Mouse (Mus musculus): Measurements from ENCODE around the gene Pnpla2. TPM values are rescaled to one million over a fixed set of nuclear protein-coding genes. Genes with fewer than 3 reads are reported as not detected.

The Pnpla2 gene
- polyA plus RNA-seq, 1 experiment from 2014 or later = 15.2 TPM

- peak; percentile 35 for DNase-seq (ENCODE audit: low spot score)
- H3K4me3 ChIP-seq = peak overlapping the region; percentile 73
- peaks cover 41% of the 10 kb centered on the region for H3K27me3 ChIP-seq (ENCODE audit: low read depth, poor library complexity, severe bottlenecking)
- peak overlapping the region; percentile 87 for H3K27ac ChIP-seq (replicated peaks)
- H3K9me3 ChIP-seq (replicated peaks) = no peaks in the 10 kb centered on the region
- 36% methylated on average over 5 of the region's 5 CpGs for WGBS
- peaks cover 37% of the 10 kb centered on the region for H3K36me3 ChIP-seq
- H3K4me1 ChIP-seq = peaks cover 59% of the 10 kb centered on the region
Observed at GRCm38 (mm10) chr7:141468164-141468521, 13.1 kb downstream of the Pnpla2 start.

DNA sequence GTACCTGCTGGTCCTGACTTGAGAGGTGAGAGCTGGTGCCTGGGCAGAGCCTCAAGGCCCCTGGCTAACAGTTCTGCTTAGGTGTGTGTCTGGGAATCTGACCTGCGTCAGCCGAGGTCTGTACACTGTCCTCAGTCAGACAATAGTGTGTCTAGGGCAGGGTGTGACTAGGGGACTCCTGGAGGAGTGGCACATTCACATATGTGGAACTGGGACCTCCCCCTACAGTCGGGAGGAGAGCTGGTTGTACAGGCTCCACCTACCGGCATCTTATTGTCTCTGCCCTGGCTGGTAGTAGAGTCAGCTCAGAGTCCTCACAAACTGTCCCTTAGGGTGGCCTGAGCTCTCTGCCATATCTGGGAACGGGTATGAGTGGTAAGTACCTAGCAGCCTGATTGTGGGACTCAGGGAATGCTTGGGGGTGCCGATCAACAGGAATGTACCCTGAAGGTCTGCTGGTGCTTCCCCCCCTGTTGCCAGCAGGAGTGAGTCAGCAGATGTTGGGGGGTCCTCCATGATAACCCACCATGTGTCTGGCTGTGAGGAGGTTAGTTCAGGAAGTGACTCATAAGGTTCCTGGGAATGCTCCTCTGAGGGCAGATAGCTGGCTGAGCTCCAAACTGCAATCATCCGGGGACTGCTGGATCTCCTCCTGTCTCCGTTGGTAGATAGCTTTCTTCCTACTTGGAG is 13.7 kb downstream of the Pnpla2 start:
- Histone ChIP-seq H3K27me3 (ENCODE audit: low read depth, poor library complexity, severe bottlenecking) (peaks cover 36% of the 10 kb centered on the region), H3K9me3 (replicated peaks) (no peaks in the 10 kb centered on the region), H3K4me3 (peak overlapping the region; percentile 73), H3K4me1 (peaks cover 64% of the 10 kb centered on the region), H3K27ac (replicated peaks) (peak overlapping the region; percentile 87), H3K36me3 (peaks cover 41% of the 10 kb centered on the region)
- WGBS = 23% methylated on average over 8 of the region's 8 CpGs
- DNase-seq (ENCODE audit: low spot score) = peak; percentile 63

DNA sequence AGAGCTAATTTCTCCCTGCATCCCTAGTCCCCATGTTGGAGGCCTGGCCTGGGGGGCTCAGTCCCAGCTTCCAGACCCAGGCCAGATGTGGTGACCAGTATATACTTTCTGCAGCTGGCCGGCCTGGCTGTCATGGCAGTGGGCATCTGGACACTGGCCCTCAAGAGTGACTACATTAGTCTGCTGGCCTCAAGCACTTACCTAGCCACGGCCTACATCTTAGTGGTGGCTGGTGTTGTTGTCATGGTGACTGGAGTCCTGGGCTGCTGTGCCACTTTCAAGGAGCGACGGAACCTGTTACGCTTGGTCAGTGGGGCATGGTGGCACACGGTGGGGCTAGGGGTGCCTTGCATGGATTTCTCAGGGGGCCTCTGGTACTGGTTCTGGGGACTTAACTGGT is 14.4 kb downstream of the Pnpla2 start:
- Histone ChIP-seq H3K36me3 (peaks cover 41% of the 10 kb centered on the region), H3K4me1 (peaks cover 69% of the 10 kb centered on the region), H3K27ac (replicated peaks) (peak overlapping the region; percentile 87), H3K9me3 (replicated peaks) (no peaks in the 10 kb centered on the region), H3K27me3 (ENCODE audit: low read depth, poor library complexity, severe bottlenecking) (peaks cover 29% of the 10 kb centered on the region), H3K4me3 (peak overlapping the region; percentile 73)
- no peak for DNase-seq (ENCODE audit: low spot score)
- 64% methylated on average over 6 of the region's 6 CpGs for WGBS

- 92% methylated on average over 18 of the region's 18 CpGs for WGBS
- H3K4me1 ChIP-seq = peaks cover 64% of the 10 kb centered on the region
- DNase-seq (ENCODE audit: low spot score) = no peak
- H3K4me3 ChIP-seq = peak overlapping the region; percentile 73; the same call in 1 of the 2 replicates
- H3K27ac ChIP-seq (replicated peaks) = no peak overlapping the region
- H3K27me3 ChIP-seq (ENCODE audit: low read depth, poor library complexity, severe bottlenecking) = peaks cover 22% of the 10 kb centered on the region
- H3K36me3 ChIP-seq = peaks cover 41% of the 10 kb centered on the region
- H3K9me3 ChIP-seq (replicated peaks) = no peaks in the 10 kb centered on the region
Observed at GRCm38 (mm10) chr7:141469901-141470636, 15.1 kb downstream of the Pnpla2 start.

DNA sequence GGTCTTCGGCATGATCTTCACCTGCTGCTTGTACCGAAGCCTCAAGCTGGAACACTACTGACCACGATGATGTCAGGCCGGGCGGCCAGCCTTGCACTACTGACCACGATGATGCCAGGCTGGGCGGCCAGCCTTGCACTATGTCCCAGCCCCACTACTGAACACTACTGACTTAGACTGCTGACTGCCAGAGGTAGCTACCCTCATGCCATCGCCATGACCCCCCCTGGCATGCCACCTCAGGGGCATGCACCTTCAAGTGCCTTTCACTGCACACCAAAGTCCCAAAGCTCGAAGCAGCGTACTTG is 15.6 kb downstream of the Pnpla2 start:
- H3K27ac ChIP-seq (replicated peaks) = no peak overlapping the region
- WGBS = 95% methylated on average over 10 of the region's 10 CpGs
- DNase-seq (ENCODE audit: low spot score) = no peak
- H3K27me3 ChIP-seq (ENCODE audit: low read depth, poor library complexity, severe bottlenecking) = peaks cover 19% of the 10 kb centered on the region
- H3K36me3 ChIP-seq = peaks cover 41% of the 10 kb centered on the region
- no peaks in the 10 kb centered on the region for H3K9me3 ChIP-seq (replicated peaks)
- H3K4me3 ChIP-seq = no peak overlapping the region
- peaks cover 62% of the 10 kb centered on the region for H3K4me1 ChIP-seq

- Histone ChIP-seq H3K27me3 (ENCODE audit: low read depth, poor library complexity, severe bottlenecking) (peaks cover 19% of the 10 kb centered on the region), H3K36me3 (peaks cover 41% of the 10 kb centered on the region), H3K9me3 (replicated peaks) (no peaks in the 10 kb centered on the region), H3K27ac (replicated peaks) (no peak overlapping the region), H3K4me1 (peaks cover 64% of the 10 kb centered on the region), H3K4me3 (no peak overlapping the region)
- no peak for DNase-seq (ENCODE audit: low spot score)
- 88% methylated on average over 1 of the region's 1 CpGs for WGBS
Observed at GRCm38 (mm10) chr7:141471236-141471635, 16.2 kb downstream of the Pnpla2 start.

DNA sequence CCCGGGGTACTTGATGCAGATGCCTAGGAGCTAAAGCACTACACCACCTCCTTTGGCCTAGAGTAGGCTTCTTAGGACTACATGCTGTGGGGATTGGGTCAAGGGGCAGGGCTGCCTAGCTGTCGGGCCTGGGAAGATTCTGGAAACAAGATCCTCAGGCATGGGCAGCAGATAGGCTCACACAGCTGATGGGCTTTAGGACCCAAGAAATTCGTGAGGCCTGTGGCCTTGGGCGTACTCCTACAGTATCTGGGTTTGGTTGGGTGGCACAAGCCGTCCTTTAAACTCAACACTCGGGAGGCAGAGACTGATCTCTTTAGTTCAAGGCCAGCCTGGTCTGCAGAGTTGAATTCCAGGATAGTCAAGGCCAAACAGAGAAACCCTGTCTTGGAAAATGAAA is 17.2 kb downstream of the Pnpla2 start:
- 90% methylated on average over 6 of the region's 6 CpGs for WGBS
- Histone ChIP-seq H3K27ac (replicated peaks) (no peak overlapping the region), H3K4me1 (peaks cover 68% of the 10 kb centered on the region), H3K36me3 (peaks cover 41% of the 10 kb centered on the region), H3K27me3 (ENCODE audit: low read depth, poor library complexity, severe bottlenecking) (peaks cover 19% of the 10 kb centered on the region), H3K4me3 (no peak overlapping the region), H3K9me3 (replicated peaks) (no peaks in the 10 kb centered on the region)
- DNase-seq (ENCODE audit: low spot score) = no peak

DNA sequence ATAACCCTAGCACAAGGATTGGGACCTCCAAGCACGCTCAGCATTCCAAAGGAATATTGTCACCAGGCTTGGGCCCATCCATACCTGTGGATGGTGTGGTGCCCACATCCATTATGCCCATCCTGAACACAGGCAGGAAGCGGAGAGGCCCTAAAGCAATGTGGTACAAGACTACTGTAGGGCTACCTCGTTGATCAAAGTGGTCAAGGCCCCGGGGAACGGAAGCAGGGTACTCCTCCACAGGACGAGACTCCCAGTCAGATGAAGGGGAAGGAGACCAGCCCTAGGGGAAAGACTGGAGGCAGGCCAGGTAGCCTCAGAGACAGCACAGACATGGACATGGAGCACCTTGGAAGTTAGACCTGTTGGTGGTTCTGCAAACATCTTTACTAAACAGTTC is 17.8 kb downstream of the Pnpla2 start:
- Histone ChIP-seq H3K36me3 (peaks cover 41% of the 10 kb centered on the region), H3K4me3 (no peak overlapping the region), H3K4me1 (peaks cover 67% of the 10 kb centered on the region), H3K9me3 (replicated peaks) (no peaks in the 10 kb centered on the region), H3K27me3 (ENCODE audit: low read depth, poor library complexity, severe bottlenecking) (peaks cover 24% of the 10 kb centered on the region), H3K27ac (replicated peaks) (no peak overlapping the region)
- DNase-seq (ENCODE audit: low spot score) = no peak
- WGBS = 92% methylated on average over 6 of the region's 6 CpGs

DNA sequence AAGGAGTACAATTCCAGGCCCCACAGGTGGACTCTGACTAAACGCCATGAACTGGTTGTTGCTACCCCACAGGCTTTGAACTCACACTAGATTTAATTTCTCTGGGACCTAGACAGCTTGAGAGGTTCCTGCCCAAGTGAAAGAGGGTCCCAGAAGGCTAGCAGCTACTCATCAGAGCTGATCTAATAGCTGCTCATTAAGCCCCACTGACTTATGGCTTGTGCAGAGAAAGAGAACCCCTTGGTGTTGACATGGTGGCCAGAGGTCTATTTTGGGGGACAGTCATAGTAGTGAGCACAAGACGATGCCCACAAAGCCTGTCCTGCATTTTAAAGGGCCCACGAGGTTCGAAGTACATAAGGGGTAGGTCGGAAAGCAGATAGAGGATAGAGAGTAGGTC is 19.2 kb downstream of the Pnpla2 start:
- 12% methylated on average over 5 of the region's 5 CpGs for WGBS
- Histone ChIP-seq H3K9me3 (replicated peaks) (no peaks in the 10 kb centered on the region), H3K27ac (replicated peaks) (peak overlapping the region; percentile 99; the same call in 1 of the 2 replicates), H3K36me3 (peaks cover 40% of the 10 kb centered on the region), H3K4me3 (peak overlapping the region; percentile 84), H3K27me3 (ENCODE audit: low read depth, poor library complexity, severe bottlenecking) (peaks cover 31% of the 10 kb centered on the region), H3K4me1 (peaks cover 58% of the 10 kb centered on the region)
- DNase-seq (ENCODE audit: low spot score) = no peak

- H3K4me1 ChIP-seq = peaks cover 47% of the 10 kb centered on the region
- H3K27me3 ChIP-seq (ENCODE audit: low read depth, poor library complexity, severe bottlenecking) = peaks cover 31% of the 10 kb centered on the region
- DNase-seq (ENCODE audit: low spot score) = peak; percentile 91
- H3K4me3 ChIP-seq = peak within 1 kb of the TSS; percentile 84
- no peaks in the 10 kb centered on the region for H3K9me3 ChIP-seq (replicated peaks)
- under 1% methylated on average over 87 of the region's 87 CpGs for WGBS
- peak within 1 kb of the TSS; percentile 99 for H3K27ac ChIP-seq (replicated peaks)
- H3K36me3 ChIP-seq = peaks cover 30% of the 10 kb centered on the region
Observed at GRCm38 (mm10) chr7:141475011-141475804, 20.2 kb downstream of the Pnpla2 start, which contains the start of the genes Polr2l and Tspan4. Gene Polr2l (minus strand): TSS chr7:141475132. Gene Tspan4 (plus strand): TSS chr7:141475240.

DNA sequence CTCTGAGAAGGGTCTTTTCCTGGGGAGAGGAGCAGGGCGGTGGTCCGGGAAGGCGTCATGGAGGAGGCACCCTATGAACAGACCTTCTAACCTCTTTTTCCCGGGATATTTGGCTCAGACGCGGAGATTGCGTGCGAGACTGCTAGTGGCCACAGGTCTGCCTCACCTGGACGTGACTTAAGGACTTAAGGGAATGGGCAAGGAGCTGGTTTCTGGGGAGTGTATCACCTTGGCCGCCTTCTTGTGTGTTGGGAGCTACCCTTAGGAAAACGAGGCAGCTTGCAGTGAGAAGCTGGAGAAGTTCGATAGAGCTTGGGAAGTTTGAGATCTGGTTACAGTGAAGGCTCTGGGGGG is 20.8 kb downstream of the Pnpla2 start:
- Histone ChIP-seq H3K36me3 (peaks cover 24% of the 10 kb centered on the region), H3K27me3 (ENCODE audit: low read depth, poor library complexity, severe bottlenecking) (peaks cover 31% of the 10 kb centered on the region), H3K27ac (replicated peaks) (peak overlapping the region; percentile 99), H3K9me3 (replicated peaks) (no peaks in the 10 kb centered on the region), H3K4me3 (peak overlapping the region; percentile 84), H3K4me1 (peaks cover 49% of the 10 kb centered on the region)
- 4% methylated on average over 12 of the region's 12 CpGs for WGBS
- DNase-seq (ENCODE audit: low spot score) = no peak

- peaks cover 55% of the 10 kb centered on the region for H3K4me1 ChIP-seq
- peak overlapping the region; percentile 99 for H3K27ac ChIP-seq (replicated peaks)
- H3K4me3 ChIP-seq = peak overlapping the region; percentile 84
- H3K36me3 ChIP-seq = peaks cover 18% of the 10 kb centered on the region
- DNase-seq (ENCODE audit: low spot score) = peak; percentile 61
- WGBS = 4% methylated on average over 17 of the region's 17 CpGs
- H3K9me3 ChIP-seq (replicated peaks) = no peaks in the 10 kb centered on the region
- peaks cover 37% of the 10 kb centered on the region for H3K27me3 ChIP-seq (ENCODE audit: low read depth, poor library complexity, severe bottlenecking)
Observed at GRCm38 (mm10) chr7:141476226-141476980, 21.4 kb downstream of the Pnpla2 start.

Measured in midbrain, embryonic 10.5 days (tissue).